Mouse (Mus musculus) brain, embryonic 14.5 days (tissue): ENCODE measurements around the gene Rfxap.

Source experiments
- CTCF ChIP-seq: fragments of 200-500 bp; IDR thresholded peaks from 2 replicates; pipeline ENCODE4 v1.5.1; 2012; ENCODE audit warnings: inconsistent platforms, mild to moderate bottlenecking, moderate library complexity, borderline replicate concordance; ENCODE audit not compliant: insufficient read depth, insufficient read length; ENCODE audit errors: extremely low read depth
- POLR2A ChIP-seq: fragments of 200-500 bp; IDR thresholded peaks from 2 replicates; pipeline ENCODE4 v1.6.1; 2012; ENCODE audit warnings: mild to moderate bottlenecking, inconsistent platforms, borderline replicate concordance; ENCODE audit not compliant: poor library complexity, insufficient read depth, insufficient read length, severe bottlenecking; ENCODE audit errors: extremely low read depth

DNA sequence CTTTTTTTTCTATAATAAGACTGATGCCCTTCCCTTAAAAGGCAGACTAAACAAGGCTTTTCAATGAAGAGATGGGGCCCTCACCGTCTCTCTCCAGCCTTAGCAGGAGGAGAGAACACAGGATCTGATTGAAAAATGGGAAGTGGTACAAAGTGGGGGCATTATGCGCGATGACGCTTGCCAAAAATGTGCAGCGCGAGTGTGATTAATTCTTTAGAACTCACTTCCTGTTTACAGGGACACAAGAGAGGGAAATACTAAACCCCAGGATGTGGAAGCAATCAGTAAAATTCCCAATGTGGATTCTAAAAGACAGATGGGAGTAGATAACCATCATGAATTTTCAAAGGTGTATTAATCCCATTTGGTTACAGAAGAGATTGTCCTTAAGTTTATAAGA, 7.0 kb upstream of the Rfxap start:
- no peak for TF ChIP-seq CTCF
- no peak for TF ChIP-seq POLR2A
